Mouse (Mus musculus): ENCODE results near the gene Cops7b. TPM values are rescaled to one million over a fixed set of nuclear protein-coding genes. Genes with fewer than 3 reads are reported as not detected.

Gene Cops7b
- polyA plus RNA-seq, 1 experiment: 31.7 TPM

DNA sequence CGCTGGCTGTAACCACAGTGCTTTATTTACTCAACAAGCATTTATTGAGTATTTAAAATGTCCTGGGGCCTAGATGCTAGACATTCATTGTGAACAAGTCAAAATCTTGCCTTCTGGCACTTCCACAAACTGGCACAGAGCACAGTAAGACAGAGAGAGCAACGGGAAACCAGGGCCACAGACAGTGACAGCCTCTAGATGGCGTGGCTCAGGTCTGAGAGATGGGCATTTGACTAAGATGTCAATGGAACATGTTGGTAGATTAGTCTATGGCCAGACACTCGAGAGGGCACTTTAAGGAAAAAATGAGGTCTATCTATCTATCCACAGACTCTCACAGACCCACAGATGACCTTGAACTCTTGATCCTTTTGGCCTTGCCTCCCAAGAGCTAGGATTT, 70.0 kb downstream of the Cops7b start:
- no peaks in the 10 kb centered on the region for H3K27me3 ChIP-seq (ENCODE audit: control insufficient read depth, insufficient read depth, low read length, poor library complexity, severe bottlenecking)
- TF ChIP-seq CTCF (IDR thresholded peaks at IDR 0.05; ENCODE audit: low read depth, low read length) (peak; percentile 38), POLR2A (IDR thresholded peaks at IDR 0.05; ENCODE audit: insufficient read depth, low read length) (no peak)
- H3K9ac ChIP-seq (ENCODE audit: low read depth, poor library complexity, severe bottlenecking): no peak overlapping the region
- no peaks in the 10 kb centered on the region for H3K4me1 ChIP-seq (ENCODE audit: control insufficient read depth, insufficient read depth, low read length)
- no peaks in the 10 kb centered on the region for H3K9me3 ChIP-seq (replicated peaks; ENCODE audit: control insufficient read depth, insufficient read depth, low read length, poor library complexity, severe bottlenecking)
- no peaks in the 10 kb centered on the region for H3K36me3 ChIP-seq (ENCODE audit: control insufficient read depth, insufficient read depth, low read length, poor library complexity, severe bottlenecking)
- no peak overlapping the region for H3K4me3 ChIP-seq (ENCODE audit: low read depth, low read length)
- no peak overlapping the region for H3K27ac ChIP-seq (ENCODE audit: insufficient read depth, low read length)

DNA sequence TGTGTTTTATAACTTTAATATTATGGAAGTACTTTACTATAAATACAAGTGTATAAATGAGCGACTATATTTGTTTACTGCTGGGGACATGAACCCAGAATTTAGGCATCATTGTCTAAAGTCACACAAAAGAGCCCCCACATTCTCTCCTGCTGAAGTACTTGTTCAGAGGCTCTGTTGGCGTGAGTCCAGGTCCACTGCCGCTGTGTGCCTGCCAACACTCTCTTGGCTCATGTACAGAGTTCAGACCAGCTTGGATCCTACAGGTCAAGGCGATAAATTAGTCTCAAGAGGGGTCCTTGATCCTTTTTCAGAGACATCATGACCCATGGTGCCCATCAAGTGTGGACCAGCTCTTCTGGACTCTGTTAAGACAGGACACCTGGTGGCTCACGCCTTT, 74.4 kb downstream of the Cops7b start:
- Histone ChIP-seq H3K4me3 (ENCODE audit: low read depth, low read length) (no peak overlapping the region), H3K36me3 (ENCODE audit: control insufficient read depth, insufficient read depth, low read length, poor library complexity, severe bottlenecking) (no peaks in the 10 kb centered on the region), H3K9ac (ENCODE audit: low read depth, poor library complexity, severe bottlenecking) (no peak overlapping the region), H3K9me3 (replicated peaks; ENCODE audit: control insufficient read depth, insufficient read depth, low read length, poor library complexity, severe bottlenecking) (no peaks in the 10 kb centered on the region), H3K4me1 (ENCODE audit: control insufficient read depth, insufficient read depth, low read length) (no peaks in the 10 kb centered on the region), H3K27me3 (ENCODE audit: control insufficient read depth, insufficient read depth, low read length, poor library complexity, severe bottlenecking) (no peaks in the 10 kb centered on the region), H3K27ac (ENCODE audit: insufficient read depth, low read length) (no peak overlapping the region)
- TF ChIP-seq EP300 (IDR thresholded peaks at IDR 0.05; ENCODE audit: insufficient read depth, low read depth, low read length): no peak
- TF ChIP-seq POLR2A (IDR thresholded peaks at IDR 0.05; ENCODE audit: insufficient read depth, low read length): no peak
- no peak for TF ChIP-seq CTCF (IDR thresholded peaks at IDR 0.05; ENCODE audit: low read depth, low read length)

Other genes starting within 250 kb of the Cops7b start
- 1,350 and 1,473 TPM in 2 replicates for gene Ncl, start 223.5 kb upstream of the Cops7b start, polyA plus RNA-seq (2011; ENCODE audit: insufficient read depth, insufficient read length, low read depth, missing spikeins)
- not detected in 2 replicates for gene Nmur1, start 156.7 kb upstream of the Cops7b start, polyA plus RNA-seq (2011; ENCODE audit: insufficient read depth, insufficient read length, low read depth, missing spikeins)
- gene Tex44, start 156.6 kb upstream of the Cops7b start, polyA plus RNA-seq (2011; ENCODE audit: insufficient read depth, insufficient read length, low read depth, missing spikeins): not detected in 2 replicates
- 3,893 and 3,930 TPM in 2 replicates for gene Ptma, start 56.2 kb upstream of the Cops7b start, polyA plus RNA-seq (2011; ENCODE audit: insufficient read depth, insufficient read length, low read depth, missing spikeins)
- 23.5 and 30.1 TPM in 2 replicates for gene Pde6d, start 275 bp upstream of the Cops7b start, polyA plus RNA-seq (2011; ENCODE audit: insufficient read depth, insufficient read length, low read depth, missing spikeins)
- not detected in 2 replicates for gene Nppc, start 87.7 kb downstream of the Cops7b start, polyA plus RNA-seq (2011; ENCODE audit: insufficient read depth, insufficient read length, low read depth, missing spikeins)
- gene Dis3l2, start 120.9 kb downstream of the Cops7b start, polyA plus RNA-seq (2011; ENCODE audit: insufficient read depth, insufficient read length, low read depth, missing spikeins): 19.6 and 21.0 TPM in 2 replicates